Mouse (Mus musculus) forelimb bud, embryonic 11.5 days (tissue): ENCODE data around the gene Cxcl9.
"Not testable (repeated sequence)": the region's sequence is repeated elsewhere in the genome, so short reads cannot be mapped to it uniquely, and the experiment has no call there.

Experiments
- DNase-seq: peaks from one replicate; pipeline ENCODE4 v3.0.0-alpha.2; 2012; ENCODE audit warnings: low read depth, low spot score

The Cxcl9 gene

GRCm38 (mm10) chr5:92327929-92328328 is at the start of gene Cxcl9:
Cxcl9 (minus strand) TSS chr5:92328079.
- DNase-seq = no peak

GRCm38 (mm10) chr5:92376795-92377405 is 49.0 kb upstream of the Cxcl9 start:
- no peak for DNase-seq

- no peak for DNase-seq
These were observed 47.5 kb upstream of the Cxcl9 start for GRCm38 (mm10) chr5:92375368-92375767.

DNA sequence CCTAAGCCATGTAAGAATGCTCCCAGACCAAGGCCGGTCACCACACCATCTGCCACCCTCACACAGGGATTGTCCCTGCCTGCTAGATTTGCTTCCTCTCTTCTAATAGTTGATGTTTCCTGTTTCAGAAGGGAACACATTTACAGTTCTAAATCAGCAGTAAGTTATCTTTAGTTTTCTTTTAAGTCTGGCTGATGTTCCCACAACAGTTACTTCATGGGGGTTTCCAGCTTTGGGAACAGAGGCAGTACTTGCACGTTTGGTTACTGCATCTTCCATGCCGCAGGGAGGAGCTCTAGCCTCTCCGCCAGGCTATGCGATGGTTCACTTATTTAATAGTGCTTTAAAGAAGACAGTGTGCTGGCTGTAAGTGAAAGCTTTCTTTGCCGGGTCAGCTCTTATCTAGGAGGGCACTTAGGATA is 46.9 kb upstream of the Cxcl9 start:
- no peak for DNase-seq

DNA sequence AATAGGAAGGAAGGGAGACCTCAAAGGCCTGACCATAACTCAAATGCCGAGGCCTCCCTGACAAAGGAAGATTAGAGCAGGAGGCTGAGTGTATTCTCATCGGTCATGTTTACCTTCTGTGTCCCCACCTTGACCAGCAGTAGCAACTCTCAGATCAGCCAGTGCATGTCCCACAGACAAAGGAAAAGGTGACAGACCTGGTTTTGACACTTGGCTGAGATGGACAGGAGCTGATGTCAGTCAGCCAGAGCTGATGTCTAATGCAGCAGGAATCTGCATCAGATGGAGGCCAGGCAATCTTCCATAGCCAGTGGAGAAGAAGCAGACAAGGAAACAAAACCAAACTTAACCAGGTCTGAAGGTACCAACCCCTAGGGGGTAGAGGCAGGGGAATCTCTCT is 44.7 kb upstream of the Cxcl9 start:
- no peak for DNase-seq

DNA sequence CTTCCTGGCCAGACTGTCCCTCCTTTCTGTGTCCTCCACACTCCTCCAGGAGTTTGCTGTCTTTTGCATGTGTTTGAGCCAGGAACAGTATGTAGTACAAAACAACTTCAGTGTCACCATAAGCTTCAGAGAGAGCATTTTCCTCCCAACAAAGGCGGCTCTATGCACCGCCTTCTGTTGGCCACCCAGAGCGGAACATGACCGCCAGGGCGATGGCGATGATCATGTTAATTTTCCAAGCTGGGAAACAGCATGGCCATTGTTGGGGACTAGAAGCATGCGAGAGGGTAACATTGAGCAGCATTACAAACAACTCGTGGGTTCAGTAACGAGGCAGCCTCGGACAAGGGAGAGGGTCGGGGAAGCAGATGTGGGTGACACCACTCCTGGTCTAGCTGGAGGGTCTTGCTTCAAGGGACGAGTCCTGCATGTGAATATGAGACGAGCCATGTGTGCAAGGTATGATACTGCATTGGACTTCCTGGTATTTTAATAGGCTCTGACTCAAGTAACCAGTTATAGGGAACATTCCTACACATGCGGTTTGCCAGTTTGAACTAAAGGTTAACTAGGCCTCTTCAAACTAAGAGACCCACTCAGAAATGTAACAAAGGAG is 43.6 kb upstream of the Cxcl9 start:
- DNase-seq = no peak

DNA sequence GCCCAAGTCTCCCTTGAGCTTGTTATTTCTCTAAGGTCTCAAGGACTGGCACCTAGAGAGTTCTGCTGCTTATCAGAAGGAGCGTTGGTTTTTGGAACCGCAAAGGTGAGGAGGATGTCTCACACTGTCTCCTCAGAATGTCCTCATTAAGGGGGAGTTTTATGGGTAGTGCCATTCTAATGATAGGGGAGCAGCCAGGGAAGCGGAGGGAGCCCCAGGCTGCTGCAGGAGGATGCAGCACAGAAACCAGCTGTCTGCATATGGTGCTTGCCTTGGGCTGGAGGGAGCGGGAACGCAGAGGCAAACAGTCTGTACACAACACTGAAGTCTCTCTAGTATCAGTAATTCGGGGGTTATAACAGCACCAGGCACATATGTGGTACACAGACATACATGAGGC is 43.0 kb upstream of the Cxcl9 start:
- DNase-seq = no peak

GRCm38 (mm10) chr5:92370392-92370791 is 42.5 kb upstream of the Cxcl9 start:
- no peak for DNase-seq

DNA sequence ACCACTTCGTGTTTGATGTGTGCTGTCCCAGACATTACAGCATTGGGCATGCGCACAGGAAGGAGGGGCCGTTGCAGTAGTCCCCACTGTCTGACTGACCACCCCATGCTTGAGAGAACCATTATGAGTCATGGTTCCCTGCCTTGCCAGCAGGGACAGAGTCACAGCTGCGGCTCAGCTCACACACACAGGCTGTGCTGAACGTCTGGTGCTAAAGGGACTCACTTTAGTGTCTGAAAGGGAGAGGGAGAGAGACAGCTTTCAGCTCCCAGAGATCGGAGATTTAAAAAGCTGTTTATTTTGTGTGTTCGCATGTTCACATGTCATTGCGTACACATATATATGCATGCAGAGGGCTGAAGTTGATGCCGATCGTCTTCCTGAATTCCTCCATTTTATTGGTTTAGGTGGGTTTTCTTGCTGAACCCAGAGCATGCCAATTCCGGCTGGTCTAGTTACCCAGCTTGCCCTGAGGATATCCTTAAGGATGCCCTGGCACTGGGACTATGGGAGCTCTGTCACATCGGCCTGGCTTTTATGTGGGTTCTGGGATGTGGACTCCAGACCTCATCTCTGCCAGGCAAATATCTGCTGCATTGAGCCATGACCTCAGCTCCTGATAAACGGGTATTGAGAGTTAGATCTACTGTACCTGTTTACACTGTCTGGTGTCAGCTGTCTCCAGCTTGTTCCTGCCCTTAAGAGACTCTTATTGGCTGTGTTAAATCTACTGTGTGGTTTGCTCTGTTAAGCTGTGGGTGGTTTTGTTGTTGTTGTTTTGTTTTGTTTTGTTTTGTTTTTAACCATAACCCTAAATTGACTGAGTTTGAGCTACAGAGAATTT is 41.5 kb upstream of the Cxcl9 start:
- no peak for DNase-seq

- no peak for DNase-seq
These were observed 40.5 kb upstream of the Cxcl9 start for GRCm38 (mm10) chr5:92368392-92368791.

DNA sequence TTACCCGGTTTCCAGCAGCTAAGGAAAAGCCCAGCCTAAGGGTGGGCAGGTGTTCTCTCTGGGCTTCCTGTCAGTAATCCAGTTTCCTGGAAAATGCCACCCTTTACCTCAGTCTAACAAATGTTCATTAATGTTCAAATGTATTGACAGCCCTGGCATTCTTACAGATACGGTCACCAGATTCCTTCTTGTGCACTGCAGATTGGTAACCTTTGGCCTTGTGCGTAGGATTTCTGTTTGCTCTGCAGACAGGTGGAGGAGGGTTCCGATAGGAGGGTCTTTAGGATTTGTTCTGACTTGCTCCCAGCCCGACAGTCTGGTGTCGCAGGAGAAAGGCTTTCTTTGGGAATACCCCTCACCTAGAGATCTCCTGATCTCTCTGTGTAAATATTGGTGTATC is 38.7 kb upstream of the Cxcl9 start:
- no peak for DNase-seq

DNA sequence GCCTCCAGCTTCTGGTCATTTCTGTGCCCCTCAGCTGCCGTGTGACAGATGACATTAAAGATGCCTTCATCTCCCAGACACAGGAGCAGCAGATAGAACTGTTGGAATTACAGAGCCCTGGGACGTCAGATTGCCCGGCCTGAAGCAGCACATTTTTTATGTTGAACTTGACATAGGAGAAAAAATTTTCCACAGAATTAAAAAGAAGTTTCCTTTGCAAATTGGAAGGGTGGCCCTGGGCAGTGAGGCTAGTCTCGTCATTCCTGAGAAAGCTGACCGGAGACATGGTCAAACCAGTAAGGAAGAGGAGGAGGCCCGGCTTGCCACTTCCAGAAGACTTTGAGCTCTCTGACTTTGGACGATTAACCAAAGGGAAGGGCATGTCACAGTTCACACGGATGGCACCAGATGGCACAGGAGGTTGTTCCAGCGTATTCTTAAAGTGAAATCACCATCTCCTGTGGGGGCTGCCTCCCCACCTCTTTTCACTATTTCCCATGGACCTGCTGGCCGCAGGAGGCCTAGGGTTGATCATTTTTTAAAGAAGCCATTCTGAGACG is 37.3 kb upstream of the Cxcl9 start:
- DNase-seq = no peak

GRCm38 (mm10) chr5:92364011-92364410 is 36.1 kb upstream of the Cxcl9 start:
- DNase-seq = no peak

GRCm38 (mm10) chr5:92363179-92363578 is 35.3 kb upstream of the Cxcl9 start:
- DNase-seq = no peak

- no peak for DNase-seq
These were observed 31.0 kb upstream of the Cxcl9 start for GRCm38 (mm10) chr5:92358767-92359455.

- peak; percentile 26 for DNase-seq
These were observed 30.2 kb upstream of the Cxcl9 start for GRCm38 (mm10) chr5:92358033-92358432.

- no peak for DNase-seq
These were observed 25.6 kb upstream of the Cxcl9 start for GRCm38 (mm10) chr5:92353517-92353916.

DNA sequence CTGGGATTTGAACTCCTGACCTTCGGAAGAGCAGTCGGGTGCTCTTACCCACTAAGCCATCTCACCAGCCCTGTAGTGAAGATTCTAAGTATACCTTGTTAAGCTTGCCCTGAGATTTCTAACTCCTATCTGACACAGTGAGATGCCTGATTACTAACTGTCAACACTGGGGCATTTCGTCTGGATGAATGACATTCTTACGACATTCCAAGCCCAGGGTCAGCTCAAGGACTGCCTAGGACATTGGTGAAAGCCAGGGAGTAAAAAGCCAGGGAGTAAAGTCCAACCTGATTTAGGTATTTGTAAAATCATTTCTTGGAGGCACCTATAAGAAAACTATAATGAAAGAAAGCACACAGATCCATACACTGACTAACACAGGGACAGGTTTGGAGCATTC is 24.8 kb upstream of the Cxcl9 start:
- DNase-seq = not testable (repeated sequence)

DNA sequence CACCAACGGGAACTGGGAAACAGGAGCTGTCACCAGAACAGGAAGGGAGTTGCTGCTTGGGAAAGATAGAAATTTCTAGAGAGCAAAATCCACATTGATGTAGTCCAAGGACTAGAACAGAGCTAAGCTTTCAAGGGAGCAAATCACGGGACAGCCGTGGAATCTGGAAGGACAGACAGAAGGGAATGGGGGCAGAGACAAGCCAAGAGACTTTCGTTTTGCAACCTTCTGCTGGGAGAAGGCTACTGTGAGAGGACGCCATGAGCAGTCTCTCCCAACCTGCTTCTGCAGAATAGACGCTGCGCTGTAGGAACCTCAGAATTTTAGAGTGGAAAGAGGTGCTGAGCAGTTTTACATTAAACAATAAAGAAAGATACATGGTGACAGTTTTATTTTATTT is 21.9 kb upstream of the Cxcl9 start:
- no peak for DNase-seq

- peak; percentile 41 for DNase-seq
These were observed 21.0 kb upstream of the Cxcl9 start, which contains the start of gene Cxcl10 for GRCm38 (mm10) chr5:92348794-92349413. Cxcl10 (minus strand) TSS chr5:92348889.

DNA sequence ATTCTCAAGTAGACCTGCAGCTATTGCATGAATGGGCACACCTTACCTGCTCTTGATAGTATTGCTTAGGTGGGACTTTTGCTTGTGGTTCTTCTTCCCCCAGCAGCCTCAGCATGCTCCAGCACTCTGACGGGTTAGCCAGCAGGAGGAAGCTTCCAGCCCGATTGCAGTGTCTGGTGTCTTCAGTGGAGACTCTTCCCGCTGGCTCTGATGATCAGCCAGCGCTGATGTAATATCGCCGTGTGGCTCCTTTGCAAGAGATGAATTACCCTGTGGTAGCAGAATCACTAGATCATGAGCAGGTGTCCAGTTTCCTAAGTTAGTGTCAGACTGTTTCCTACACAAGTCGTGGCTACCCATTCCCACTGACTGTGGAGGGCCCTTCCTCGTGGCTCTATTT is 17.1 kb upstream of the Cxcl9 start:
- no peak for DNase-seq
